Mouse (Mus musculus): ENCODE results near the gene Prdx4. TPM values are rescaled to one million over a fixed set of nuclear protein-coding genes. Genes with fewer than 3 reads are reported as not detected.
"Not testable (repeated sequence)": the region's sequence is repeated elsewhere in the genome, so short reads cannot be mapped to it uniquely, and the experiment has no call there.

The Prdx4 gene
- 10 to 100 TPM; 53.5 to 53.6 TPM for polyA plus RNA-seq (2017; shearing (Covaris generic))

- no peak for ATAC-seq
Observed at GRCm38 (mm10) chrX:155340654-155341053, at the start of gene Prdx4. Prdx4 (minus strand) TSS chrX:155340754.

- ATAC-seq: no peak
Observed at GRCm38 (mm10) chrX:155376538-155376937, 36.0 kb upstream of the Prdx4 start.

- ATAC-seq: no peak
Observed at GRCm38 (mm10) chrX:155375458-155375857, 34.9 kb upstream of the Prdx4 start.

GRCm38 (mm10) chrX:155370110-155370509, 29.6 kb upstream of the Prdx4 start:
- ATAC-seq: not testable (repeated sequence)

GRCm38 (mm10) chrX:155365095-155365494, 24.5 kb upstream of the Prdx4 start:
- no peak for ATAC-seq

DNA sequence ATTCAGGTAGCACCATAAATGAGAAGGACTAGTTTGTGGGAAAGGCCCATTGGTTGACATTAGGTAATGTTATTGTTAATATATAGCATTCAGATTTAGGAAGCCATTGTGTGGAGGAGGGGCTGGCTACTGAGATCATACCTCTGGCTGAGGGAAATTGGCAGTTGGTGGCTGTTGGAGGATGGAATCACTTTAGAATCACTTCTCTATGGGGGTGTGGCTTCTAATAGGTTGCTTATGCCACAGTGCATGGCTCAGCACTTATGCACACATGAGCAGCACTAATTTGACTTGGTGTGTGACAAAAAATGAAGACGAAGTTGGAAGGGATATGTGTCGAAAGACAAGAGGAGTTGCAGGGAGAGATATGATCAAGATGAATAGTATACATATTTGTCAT, 5.7 kb upstream of the Prdx4 start:
- ATAC-seq: no peak

GRCm38 (mm10) chrX:155337905-155338721, 2.4 kb downstream of the Prdx4 start:
- peak; percentile 90 for ATAC-seq

- no peak for ATAC-seq
Observed at GRCm38 (mm10) chrX:155337567-155337904, 3.0 kb downstream of the Prdx4 start.

DNA sequence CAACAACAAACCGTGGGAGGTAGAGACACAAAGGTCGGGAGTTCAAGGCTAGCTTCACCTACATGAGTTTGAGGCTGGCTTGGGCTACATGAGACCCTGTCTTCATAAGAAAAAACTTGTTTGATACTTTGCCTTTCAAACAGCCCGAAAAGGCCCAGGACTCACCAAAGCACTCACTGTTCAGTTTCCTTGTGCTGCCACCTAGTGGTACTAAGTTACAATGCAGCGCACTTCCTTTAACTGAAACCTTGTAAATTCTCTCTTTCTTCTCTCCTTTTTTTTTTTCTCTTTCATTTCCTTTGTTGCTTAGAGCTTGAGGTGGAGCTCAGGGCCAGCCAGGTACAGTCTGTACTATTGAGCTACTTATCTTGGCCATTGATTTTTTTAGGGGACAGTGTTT, 22.5 kb downstream of the Prdx4 start:
- peak; percentile 77 for ATAC-seq

DNA sequence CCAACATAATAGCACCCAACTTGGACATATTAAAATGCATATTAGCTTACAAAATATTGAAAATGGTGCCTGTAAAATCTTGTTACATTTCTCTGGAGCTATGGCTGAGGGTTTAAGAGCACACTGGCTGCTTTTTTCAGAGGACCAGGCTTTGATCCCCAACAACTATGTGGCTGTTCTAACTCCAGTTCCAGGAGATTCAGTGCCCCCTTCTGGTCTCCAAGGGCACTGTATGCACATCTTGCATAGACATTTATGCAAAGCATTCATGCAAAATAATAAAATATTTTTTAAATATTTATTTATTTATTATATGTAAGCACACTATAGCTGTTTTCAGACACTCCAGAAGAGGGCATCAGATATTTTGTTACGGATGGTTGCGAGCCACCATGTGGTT, 34.2 kb downstream of the Prdx4 start:
- no peak for ATAC-seq

GRCm38 (mm10) chrX:155280427-155281044, 60.0 kb downstream of the Prdx4 start:
- ATAC-seq: no peak

GRCm38 (mm10) chrX:155278483-155278882, 62.1 kb downstream of the Prdx4 start:
- peak; percentile 71 for ATAC-seq

Other genes with a start within 250 kb of the Prdx4 start
- gene Magea2, start 247.1 kb downstream of the Prdx4 start, polyA plus RNA-seq (2017; shearing (Covaris generic)): not detected
- not detected for gene Cldn34b2, start 212.3 kb downstream of the Prdx4 start, polyA plus RNA-seq (2017; shearing (Covaris generic))
- gene Sat1, start 124.3 kb downstream of the Prdx4 start, polyA plus RNA-seq (2017; shearing (Covaris generic)): 100 to 1,000 TPM; 467 to 490 TPM
- 100 to 1,000 TPM; 113 to 123 TPM for gene Acot9, start 78.3 kb downstream of the Prdx4 start, polyA plus RNA-seq (2017; shearing (Covaris generic))